Mouse (Mus musculus): ENCODE results near the gene Gm20388. TPM values are rescaled to one million over a fixed set of nuclear protein-coding genes. Genes with fewer than 3 reads are reported as not detected.

Gene Gm20388
- polyA plus RNA-seq, 1 experiment from 2014 or later: not detected

- Histone ChIP-seq H3K9me3 (no peaks in the 10 kb centered on the region), H3K4me3 (peak overlapping the region; percentile 90), H3K4me2 (replicated peaks) (peak overlapping the region; percentile 50), H3K27ac (replicated peaks) (peak overlapping the region; percentile 39; the same call in 1 of the 2 replicates), H3K9ac (replicated peaks) (peak overlapping the region; percentile 48), H3K4me1 (peaks cover 22% of the 10 kb centered on the region), H3K36me3 (0 out of 2 replicates have a peak, but pooled peaks cover 6% of the 10 kb centered on the region), H3K27me3 (no peaks in the 10 kb centered on the region)
- ATAC-seq (replicated peaks): no peak
- 30% methylated on average over 13 of the region's 13 CpGs for WGBS
Measured at GRCm38 (mm10) chr8:122375751-122376364, 2465.2 kb downstream of the Gm20388 start.

DNA sequence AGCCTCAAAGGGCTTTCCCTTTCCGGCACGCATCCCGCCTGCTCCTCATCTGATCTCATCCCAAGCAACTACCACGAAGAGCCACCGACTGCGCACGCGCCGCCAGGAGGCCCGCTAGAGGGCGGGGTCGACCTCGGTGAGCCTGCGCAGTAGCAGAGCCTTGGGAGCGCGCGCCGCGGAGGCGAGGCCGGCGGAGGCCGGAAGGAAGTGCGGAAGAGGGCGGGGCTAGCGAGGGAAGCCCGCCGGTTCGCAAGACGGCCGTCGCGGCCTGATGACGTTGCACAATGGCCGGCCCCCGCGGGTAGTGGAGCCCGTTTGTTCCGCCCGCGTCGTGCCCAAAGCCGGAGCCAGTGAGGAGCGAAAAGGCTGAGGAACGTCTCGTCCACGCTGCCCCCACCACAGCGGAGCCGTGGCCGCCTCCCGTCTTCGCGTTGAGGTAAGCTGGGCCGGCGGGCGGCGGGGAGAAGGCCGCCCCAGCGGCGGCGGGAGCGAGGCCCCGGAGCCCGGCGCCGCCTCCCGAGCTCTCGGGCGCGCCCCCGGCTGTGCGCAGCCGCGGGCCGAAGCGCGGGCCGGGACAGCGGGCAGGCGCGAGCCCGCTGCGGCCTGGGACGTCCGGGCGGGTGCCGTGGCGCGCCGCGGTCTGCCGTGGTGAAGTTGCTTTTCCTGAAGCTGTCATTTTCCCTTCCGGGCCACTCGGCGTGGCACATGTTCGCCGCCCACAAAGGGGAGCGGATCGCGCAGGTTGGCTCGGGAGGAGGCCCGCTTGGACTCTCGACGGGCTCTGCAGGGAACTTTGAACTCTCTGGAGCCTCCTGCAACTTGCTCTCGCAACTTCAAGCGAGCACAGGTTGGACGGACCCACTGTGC lies 2466.0 kb downstream of the Gm20388 start, which contains the start of gene Zc3h18:
Zc3h18 (plus strand) TSS at position 245 of the 867 bp plus-strand sequence.
- peak within 1 kb of the TSS; percentile 91 for H3K27ac ChIP-seq (replicated peaks)
- no peaks in the 10 kb centered on the region for H3K27me3 ChIP-seq
- H3K4me1 ChIP-seq: peaks cover 22% of the 10 kb centered on the region
- H3K4me2 ChIP-seq (replicated peaks): peak within 1 kb of the TSS; percentile 81
- peak within 1 kb of the TSS; percentile 71 for H3K9ac ChIP-seq (replicated peaks)
- H3K9me3 ChIP-seq: no peaks in the 10 kb centered on the region
- peak; percentile 95 for ATAC-seq (replicated peaks)
- H3K36me3 ChIP-seq: 0 out of 2 replicates have a peak, but pooled peaks cover 6% of the 10 kb centered on the region
- peak within 1 kb of the TSS; percentile 90 for H3K4me3 ChIP-seq
- WGBS: under 1% methylated on average over 100 of the region's 107 CpGs

GRCm38 (mm10) chr8:122383039-122383438 lies 2472.4 kb downstream of the Gm20388 start:
- H3K36me3 ChIP-seq: peaks cover 52% of the 10 kb centered on the region
- WGBS: 92% methylated on average over 4 of the region's 4 CpGs
- H3K4me3 ChIP-seq: no peak overlapping the region
- ATAC-seq (replicated peaks): no peak
- H3K4me2 ChIP-seq (replicated peaks): no peak overlapping the region
- no peak overlapping the region for H3K9ac ChIP-seq (replicated peaks)
- no peak overlapping the region for H3K27ac ChIP-seq (replicated peaks)
- no peaks in the 10 kb centered on the region for H3K9me3 ChIP-seq
- no peaks in the 10 kb centered on the region for H3K27me3 ChIP-seq
- peaks cover 7% of the 10 kb centered on the region for H3K4me1 ChIP-seq

GRCm38 (mm10) chr8:122389357-122389756 lies 2478.7 kb downstream of the Gm20388 start:
- H3K4me3 ChIP-seq: no peak overlapping the region
- H3K4me1 ChIP-seq: no peaks in the 10 kb centered on the region
- H3K9ac ChIP-seq (replicated peaks): no peak overlapping the region
- WGBS: 88% methylated on average over 3 of the region's 3 CpGs
- no peak overlapping the region for H3K4me2 ChIP-seq (replicated peaks)
- H3K27ac ChIP-seq (replicated peaks): no peak overlapping the region
- H3K27me3 ChIP-seq: no peaks in the 10 kb centered on the region
- H3K9me3 ChIP-seq: no peaks in the 10 kb centered on the region
- peaks cover 81% of the 10 kb centered on the region for H3K36me3 ChIP-seq
- ATAC-seq (replicated peaks): no peak

DNA sequence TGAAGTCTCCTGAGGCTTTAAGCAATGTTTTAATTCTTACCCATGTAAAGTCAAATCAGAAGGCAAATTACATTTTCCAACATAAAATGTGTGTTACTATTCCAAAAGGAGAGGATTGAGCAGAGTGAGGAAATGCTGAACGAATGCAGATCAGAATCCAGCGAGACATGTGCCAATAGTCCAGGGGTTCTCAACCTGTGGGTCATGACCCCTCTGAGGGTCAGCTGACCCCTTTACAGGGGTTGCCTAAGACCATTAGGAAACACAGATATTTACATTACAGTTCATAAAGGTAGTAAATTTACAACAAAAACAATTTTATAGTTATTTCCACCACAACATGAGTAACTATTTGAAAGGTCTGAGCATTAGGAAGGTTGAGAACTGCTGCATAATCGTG lies 2480.1 kb downstream of the Gm20388 start:
- 0 out of 2 replicates have a peak, but pooled peaks cover 2% of the 10 kb centered on the region for H3K4me1 ChIP-seq
- H3K36me3 ChIP-seq: peaks cover 69% of the 10 kb centered on the region
- 91% methylated on average over 3 of the region's 3 CpGs for WGBS
- H3K4me3 ChIP-seq: no peak overlapping the region
- H3K9me3 ChIP-seq: no peaks in the 10 kb centered on the region
- no peak overlapping the region for H3K27ac ChIP-seq (replicated peaks)
- no peak overlapping the region for H3K4me2 ChIP-seq (replicated peaks)
- ATAC-seq (replicated peaks): no peak
- H3K27me3 ChIP-seq: no peaks in the 10 kb centered on the region
- no peak overlapping the region for H3K9ac ChIP-seq (replicated peaks)

DNA sequence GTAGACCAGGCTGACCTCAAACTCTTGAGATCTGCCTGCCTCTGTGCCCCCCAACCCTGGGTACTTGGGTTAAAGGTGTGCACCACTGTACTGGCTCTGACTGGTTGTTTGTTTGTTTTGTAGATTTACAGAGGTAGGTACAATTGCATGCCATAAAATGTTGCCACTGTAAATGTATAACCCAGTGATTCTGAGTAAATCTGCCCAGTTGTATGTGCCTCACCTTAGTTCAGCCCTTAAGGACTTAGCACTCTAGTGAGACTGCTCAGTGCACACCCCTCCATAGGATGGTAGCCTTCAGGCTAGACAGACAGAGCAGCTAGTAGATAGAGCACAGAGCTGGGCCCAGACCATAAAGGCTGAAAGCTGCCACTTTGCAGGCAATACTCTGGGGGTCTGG lies 2483.1 kb downstream of the Gm20388 start:
- Histone ChIP-seq H3K27me3 (no peaks in the 10 kb centered on the region), H3K4me2 (replicated peaks) (no peak overlapping the region), H3K27ac (replicated peaks) (no peak overlapping the region), H3K4me1 (0 out of 2 replicates have a peak, but pooled peaks cover 2% of the 10 kb centered on the region), H3K4me3 (no peak overlapping the region), H3K9me3 (no peaks in the 10 kb centered on the region), H3K9ac (replicated peaks) (no peak overlapping the region), H3K36me3 (peaks cover 55% of the 10 kb centered on the region)
- no peak for ATAC-seq (replicated peaks)

GRCm38 (mm10) chr8:122395291-122395690 lies 2484.7 kb downstream of the Gm20388 start:
- Histone ChIP-seq H3K27ac (replicated peaks) (no peak overlapping the region), H3K36me3 (peaks cover 59% of the 10 kb centered on the region), H3K9me3 (no peaks in the 10 kb centered on the region), H3K4me3 (no peak overlapping the region), H3K9ac (replicated peaks) (no peak overlapping the region), H3K4me1 (0 out of 2 replicates have a peak, but pooled peaks cover 2% of the 10 kb centered on the region), H3K27me3 (no peaks in the 10 kb centered on the region), H3K4me2 (replicated peaks) (no peak overlapping the region)
- no peak for ATAC-seq (replicated peaks)
- WGBS: 85% methylated on average over 6 of the region's 6 CpGs

GRCm38 (mm10) chr8:122398186-122398585 lies 2487.5 kb downstream of the Gm20388 start:
- Histone ChIP-seq H3K27ac (replicated peaks) (no peak overlapping the region), H3K4me2 (replicated peaks) (no peak overlapping the region), H3K9me3 (no peaks in the 10 kb centered on the region), H3K4me3 (no peak overlapping the region), H3K36me3 (peaks cover 66% of the 10 kb centered on the region), H3K27me3 (no peaks in the 10 kb centered on the region), H3K9ac (replicated peaks) (no peak overlapping the region), H3K4me1 (0 out of 2 replicates have a peak, but pooled peaks cover 2% of the 10 kb centered on the region)
- no peak for ATAC-seq (replicated peaks)
- WGBS: 96% methylated on average over 9 of the region's 9 CpGs

DNA sequence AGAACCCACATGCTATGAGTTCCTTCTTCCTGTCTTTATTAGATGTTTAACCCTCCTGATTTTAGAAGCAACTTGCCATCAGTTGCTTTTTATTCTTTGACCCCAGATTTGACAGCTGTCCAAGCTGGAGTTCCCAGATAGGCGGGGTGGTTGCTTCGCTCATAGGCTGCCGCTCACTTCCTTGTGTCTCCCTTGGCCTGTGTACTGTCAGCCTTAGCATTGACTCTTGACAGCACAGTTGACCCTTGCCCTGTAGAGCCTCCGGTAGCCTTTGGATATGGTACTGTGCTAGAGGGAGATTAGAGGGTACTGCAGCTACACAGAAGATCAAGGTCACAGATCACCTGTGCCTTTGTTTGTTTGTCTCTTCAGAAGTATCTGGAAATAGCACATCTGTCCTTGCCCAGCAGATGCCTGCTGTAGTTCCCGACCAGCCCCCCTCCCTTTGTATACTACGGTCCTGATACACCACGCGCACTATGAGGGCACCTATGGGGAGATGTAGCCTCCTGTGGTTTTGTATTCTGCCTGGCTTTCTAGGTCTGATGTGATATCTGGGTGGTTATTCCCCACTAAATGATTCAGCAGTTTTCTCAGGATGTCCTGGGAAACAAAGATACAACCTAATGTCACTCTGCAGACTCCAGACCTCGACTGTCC lies 2494.6 kb downstream of the Gm20388 start:
- Histone ChIP-seq H3K4me3 (no peak overlapping the region), H3K27me3 (no peaks in the 10 kb centered on the region), H3K36me3 (peaks cover 97% of the 10 kb centered on the region), H3K4me1 (no peaks in the 10 kb centered on the region), H3K4me2 (replicated peaks) (no peak overlapping the region), H3K27ac (replicated peaks) (no peak overlapping the region), H3K9me3 (no peaks in the 10 kb centered on the region), H3K9ac (replicated peaks) (no peak overlapping the region)
- ATAC-seq (replicated peaks): no peak
- WGBS: 93% methylated on average over 9 of the region's 9 CpGs

DNA sequence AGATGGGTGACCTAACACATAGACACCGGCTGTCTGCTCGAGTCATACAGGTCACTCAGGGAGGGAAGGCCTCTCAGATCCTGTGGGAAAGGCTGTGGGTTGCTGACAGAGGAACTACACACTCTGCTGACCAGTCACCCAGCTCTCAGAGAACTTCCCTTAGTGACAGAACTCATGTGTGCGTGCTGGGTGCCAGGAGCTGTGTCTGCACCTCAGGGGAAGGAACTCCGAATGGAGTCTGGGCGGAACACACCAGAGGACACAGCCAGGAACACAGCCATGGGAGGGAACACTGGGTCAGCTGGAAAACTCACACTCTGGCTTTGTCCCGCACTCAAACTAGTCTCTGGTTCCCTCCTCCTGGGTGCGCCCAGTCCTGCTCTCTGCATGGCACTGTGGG lies 2497.0 kb downstream of the Gm20388 start:
- Histone ChIP-seq H3K9ac (replicated peaks) (no peak overlapping the region), H3K27ac (replicated peaks) (no peak overlapping the region), H3K27me3 (no peaks in the 10 kb centered on the region), H3K4me2 (replicated peaks) (no peak overlapping the region), H3K9me3 (no peaks in the 10 kb centered on the region), H3K4me3 (no peak overlapping the region), H3K36me3 (peaks cover 96% of the 10 kb centered on the region), H3K4me1 (no peaks in the 10 kb centered on the region)
- WGBS: 92% methylated on average over 7 of the region's 7 CpGs
- no peak for ATAC-seq (replicated peaks)

- Histone ChIP-seq H3K36me3 (peaks cover 83% of the 10 kb centered on the region), H3K27ac (replicated peaks) (no peak overlapping the region), H3K27me3 (no peaks in the 10 kb centered on the region), H3K4me2 (replicated peaks) (no peak overlapping the region), H3K9ac (replicated peaks) (no peak overlapping the region), H3K9me3 (no peaks in the 10 kb centered on the region), H3K4me1 (no peaks in the 10 kb centered on the region), H3K4me3 (no peak overlapping the region)
- ATAC-seq (replicated peaks): no peak
- 91% methylated on average over 9 of the region's 9 CpGs for WGBS
Measured at GRCm38 (mm10) chr8:122414311-122414710, 2503.7 kb downstream of the Gm20388 start.

DNA sequence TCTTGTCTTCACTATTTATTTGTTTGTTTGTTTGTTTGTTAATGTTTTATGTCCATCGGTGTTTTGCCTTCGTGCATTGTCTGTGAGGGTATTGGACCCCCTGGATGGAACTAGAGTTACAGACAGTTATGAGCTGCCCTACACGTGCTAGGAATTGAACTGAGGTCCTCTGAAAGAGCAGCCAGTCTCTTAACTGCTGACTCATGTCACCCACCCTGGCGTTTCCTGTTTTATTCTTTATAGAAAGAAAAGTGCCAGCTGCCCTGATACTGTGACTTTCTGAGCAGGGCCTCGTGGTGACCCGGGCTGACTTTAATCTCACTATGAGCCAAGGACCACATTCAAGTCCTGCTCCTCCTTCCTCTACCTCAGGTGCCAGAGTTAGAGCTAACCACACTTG lies 2504.9 kb downstream of the Gm20388 start:
- peaks cover 71% of the 10 kb centered on the region for H3K36me3 ChIP-seq

More for the DNA sequence above, 2504.9 kb downstream of the Gm20388 start:
- WGBS: 92% methylated on average over 6 of the region's 6 CpGs
- Histone ChIP-seq H3K27me3 (no peaks in the 10 kb centered on the region), H3K4me3 (no peak overlapping the region), H3K4me1 (no peaks in the 10 kb centered on the region), H3K9ac (replicated peaks) (no peak overlapping the region), H3K27ac (replicated peaks) (no peak overlapping the region), H3K4me2 (replicated peaks) (no peak overlapping the region), H3K9me3 (no peaks in the 10 kb centered on the region)
- ATAC-seq (replicated peaks): no peak

Measured in forebrain, embryonic 15.5 days (tissue).